Mouse (Mus musculus) brain, embryonic 14.5 days (tissue): ENCODE data around the gene A130010J15Rik.

Experiments
- CTCF ChIP-seq: fragments of 200-500 bp; IDR thresholded peaks from 2 replicates; pipeline ENCODE4 v1.5.1; 2012; ENCODE audit warnings: inconsistent platforms, mild to moderate bottlenecking, moderate library complexity, borderline replicate concordance; ENCODE audit not compliant: insufficient read depth, insufficient read length; ENCODE audit errors: extremely low read depth
- POLR2A ChIP-seq: fragments of 200-500 bp; IDR thresholded peaks from 2 replicates; pipeline ENCODE4 v1.6.1; 2012; ENCODE audit warnings: mild to moderate bottlenecking, inconsistent platforms, borderline replicate concordance; ENCODE audit not compliant: poor library complexity, insufficient read depth, insufficient read length, severe bottlenecking; ENCODE audit errors: extremely low read depth

DNA sequence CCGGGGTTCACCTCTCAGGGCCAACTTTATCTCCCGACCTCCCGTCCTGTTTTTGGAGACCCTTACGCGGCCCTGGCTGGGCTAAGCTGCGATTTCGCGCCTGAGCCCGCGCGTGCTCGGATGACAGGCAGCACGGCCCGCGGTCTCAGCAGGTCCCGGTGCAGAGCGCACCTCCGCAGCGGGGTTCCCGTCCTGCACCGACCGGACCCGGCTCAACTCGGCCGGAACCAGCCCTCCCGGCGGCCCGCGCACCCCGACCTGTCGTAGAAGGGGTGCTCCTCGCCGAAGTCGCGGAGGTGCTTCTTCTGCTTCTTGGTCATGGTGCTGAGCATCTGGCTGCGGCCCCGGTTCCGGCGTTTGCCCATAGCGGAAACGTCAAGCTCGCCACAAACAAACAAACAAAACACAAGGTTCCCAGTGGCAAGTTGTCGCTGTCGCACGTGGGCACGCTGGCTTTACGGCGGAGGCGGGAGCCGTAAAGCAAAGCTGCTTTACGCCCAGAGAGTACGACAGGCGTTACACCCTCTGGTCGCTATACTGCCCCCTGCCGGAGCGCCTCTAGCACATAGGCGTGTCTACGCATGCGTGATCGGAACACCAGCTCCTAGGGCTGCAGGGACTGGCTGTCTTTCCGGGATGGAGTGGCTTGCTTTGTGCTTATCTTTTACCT is 37.9 kb upstream of the A130010J15Rik start, which contains the start of gene Diexf:
- TF ChIP-seq CTCF (peak; percentile 99), POLR2A (peak; percentile 76; the same call in 1 of the 2 replicates)
